Mouse (Mus musculus) lung, postnatal 0 days (tissue): ENCODE measurements around the gene Sgk2.

Experiments
- CTCF ChIP-seq: IDR thresholded peaks from 2 replicates; pipeline ENCODE4 v1.5.1; 2016; ENCODE audit warnings: antibody characterized with exemption, mild to moderate bottlenecking
- EP300 ChIP-seq: IDR thresholded peaks from 2 replicates; pipeline ENCODE4 v1.6.1; 2016; ENCODE audit warnings: antibody characterized with exemption, mild to moderate bottlenecking, control low read depth

DNA sequence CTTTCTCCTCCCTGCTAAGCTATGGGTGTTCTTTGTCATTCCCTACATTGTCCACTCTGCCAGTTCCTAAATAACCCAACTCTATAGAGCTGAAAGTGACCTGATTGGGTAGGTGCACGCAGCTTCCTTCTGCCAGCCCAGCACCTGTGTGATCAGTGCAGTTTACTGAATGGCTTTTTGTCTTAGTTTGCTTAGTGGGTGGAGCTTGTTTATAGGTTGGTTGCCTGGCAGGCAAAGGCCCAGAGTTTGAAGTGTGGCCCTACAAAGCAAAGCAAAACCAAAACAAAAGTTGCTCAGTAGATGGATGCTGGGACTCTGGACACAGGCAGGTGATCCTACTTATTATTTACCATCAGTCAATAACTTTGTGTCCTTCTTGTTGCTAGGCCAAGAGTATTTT, 64.6 kb downstream of the Sgk2 start:
- TF ChIP-seq CTCF = no peak
- TF ChIP-seq EP300 = no peak
